Mouse (Mus musculus): Measurements from ENCODE around the gene Taok3. TPM values are rescaled to one million over a fixed set of nuclear protein-coding genes. Genes with fewer than 3 reads are reported as not detected.
A peak's percentile ranks its signal among the peaks of the same experiment; 100 is the strongest.
"Not testable (repeated sequence)": the region's sequence is repeated elsewhere in the genome, so short reads cannot be mapped to it uniquely, and the experiment has no call there.

The Taok3 gene
- total and polyA plus RNA-seq, 3 experiments: 3.1 to 7.8 (median 6.2) TPM

DNA sequence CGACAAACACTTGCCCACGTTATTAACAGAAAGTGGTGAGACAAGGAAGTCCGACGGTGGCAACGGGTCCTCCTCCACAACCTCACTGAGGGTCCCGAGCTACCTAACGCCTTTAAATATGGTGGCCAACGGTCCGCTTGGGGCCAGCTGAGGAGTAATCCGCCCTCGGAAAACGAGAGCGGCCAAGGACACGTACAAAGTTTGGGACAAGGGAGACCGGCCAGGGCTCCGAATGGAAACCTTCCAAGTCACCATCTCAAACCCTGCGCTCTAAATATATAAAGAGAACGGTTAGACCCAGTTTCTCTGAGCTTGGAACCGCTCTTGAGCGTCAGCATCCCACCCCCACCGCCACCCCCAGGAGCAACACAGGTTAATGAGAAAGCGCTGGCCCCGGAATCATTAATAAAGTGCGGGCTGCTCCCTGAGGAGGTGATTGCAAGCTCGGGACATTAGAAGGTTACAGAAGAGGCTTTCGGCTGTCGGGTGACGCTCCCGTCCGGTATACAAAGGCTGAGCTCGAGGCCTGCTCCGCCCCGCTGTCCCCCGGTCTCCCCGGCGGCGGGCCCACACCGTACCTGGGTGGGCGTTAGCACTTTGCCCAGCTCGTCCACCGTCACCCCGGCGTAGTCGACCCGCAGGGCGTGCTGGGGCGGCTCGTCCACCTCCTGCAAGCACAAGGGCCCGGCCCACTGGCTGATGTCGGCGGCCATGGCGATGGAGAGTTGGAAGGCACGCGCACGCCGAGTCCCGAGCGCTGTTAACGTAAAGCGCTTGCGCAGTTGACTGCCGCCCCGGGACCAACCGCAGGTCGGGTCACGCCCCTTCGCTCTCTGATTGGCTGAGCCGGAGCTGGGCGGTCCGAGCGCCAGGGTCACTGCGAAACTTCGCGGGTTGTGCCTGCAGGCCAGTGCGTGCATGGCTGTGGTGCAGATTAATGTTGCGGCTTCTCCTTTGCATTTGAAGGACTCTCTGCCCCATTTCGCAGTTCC is 167.2 kb downstream of the Taok3 start, which contains the start of gene Pebp1:
Gene Pebp1, minus strand, starts transcription at position 795 of the 992 bp plus-strand sequence.
- under 1% methylated on average over 76 of the region's 77 CpGs for WGBS
- H3K36me3 ChIP-seq (ENCODE audit: control insufficient read depth, insufficient read depth, low read length): no peaks in the 10 kb centered on the region
- H3K4me1 ChIP-seq (ENCODE audit: control insufficient read depth, insufficient read depth, low read length): peaks cover 4% of the 10 kb centered on the region; the same call in 1 of the 2 replicates
- TF ChIP-seq CTCF (IDR thresholded peaks at IDR 0.05) (peak; percentile 51), EP300 (IDR thresholded peaks at IDR 0.05; ENCODE audit: insufficient read depth, low read depth, low read length) (no peak), POLR2A (IDR thresholded peaks at IDR 0.05; ENCODE audit: insufficient read depth, low read depth, low read length) (peak; percentile 39; the same call in 1 of the 2 replicates)
- peak within 1 kb of the TSS; percentile 71 for H3K27ac ChIP-seq
- intact Hi-C loops (cut with DNase I): loop anchor here (5.0 kb wide), 1 partner anchor 170 kb away; the partner anchor contains the start of gene Suds3
- no peaks in the 10 kb centered on the region for H3K27me3 ChIP-seq (ENCODE audit: control insufficient read depth, insufficient read depth, low read length)
- H3K9ac ChIP-seq (ENCODE audit: low read depth, low read length): peak within 1 kb of the TSS; percentile 48
- DNase-seq: peak; percentile 97
- H3K79me2 ChIP-seq (replicated peaks; ENCODE audit: control insufficient read depth, insufficient read depth, low read length): no peaks in the 10 kb centered on the region
- H3K4me3 ChIP-seq: peak within 1 kb of the TSS; percentile 76

DNA sequence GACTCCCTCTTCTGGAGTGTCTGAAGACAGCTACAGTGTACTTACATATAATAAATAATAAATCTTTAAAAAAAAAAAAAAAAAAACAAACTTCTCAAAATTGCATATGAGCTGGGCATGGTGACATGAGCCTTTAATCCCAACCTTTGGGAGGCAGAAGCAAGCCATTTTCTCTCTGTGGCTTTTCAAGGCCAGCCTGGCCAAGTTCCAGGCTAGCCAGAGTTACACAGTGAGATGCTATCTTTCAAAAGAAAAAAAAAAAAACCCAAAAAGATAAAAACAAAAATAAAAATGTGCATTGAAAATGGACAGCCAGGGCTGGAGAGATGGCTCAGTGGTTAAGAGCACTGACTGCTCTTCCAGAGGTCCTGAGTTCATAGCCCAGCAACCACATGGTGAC is 169.7 kb downstream of the Taok3 start:
- H3K9ac ChIP-seq (ENCODE audit: low read depth, low read length): no peak overlapping the region
- no peaks in the 10 kb centered on the region for H3K79me2 ChIP-seq (replicated peaks; ENCODE audit: control insufficient read depth, insufficient read depth, low read length)
- no peak overlapping the region for H3K27ac ChIP-seq
- H3K4me1 ChIP-seq (ENCODE audit: control insufficient read depth, insufficient read depth, low read length): peaks cover 4% of the 10 kb centered on the region; the same call in 1 of the 2 replicates
- no peak overlapping the region for H3K4me3 ChIP-seq
- no peak for TF ChIP-seq POLR2A (IDR thresholded peaks at IDR 0.05; ENCODE audit: insufficient read depth, low read depth, low read length)
- no peak for TF ChIP-seq EP300 (IDR thresholded peaks at IDR 0.05; ENCODE audit: insufficient read depth, low read depth, low read length)
- no peak for TF ChIP-seq CTCF (IDR thresholded peaks at IDR 0.05)
- DNase-seq: no peak
- no peaks in the 10 kb centered on the region for H3K27me3 ChIP-seq (ENCODE audit: control insufficient read depth, insufficient read depth, low read length)
- H3K36me3 ChIP-seq (ENCODE audit: control insufficient read depth, insufficient read depth, low read length): no peaks in the 10 kb centered on the region
- intact Hi-C loops (cut with DNase I): loop anchor here (5.0 kb wide), 1 partner anchor 172 kb away; the partner anchor contains the start of gene Suds3

DNA sequence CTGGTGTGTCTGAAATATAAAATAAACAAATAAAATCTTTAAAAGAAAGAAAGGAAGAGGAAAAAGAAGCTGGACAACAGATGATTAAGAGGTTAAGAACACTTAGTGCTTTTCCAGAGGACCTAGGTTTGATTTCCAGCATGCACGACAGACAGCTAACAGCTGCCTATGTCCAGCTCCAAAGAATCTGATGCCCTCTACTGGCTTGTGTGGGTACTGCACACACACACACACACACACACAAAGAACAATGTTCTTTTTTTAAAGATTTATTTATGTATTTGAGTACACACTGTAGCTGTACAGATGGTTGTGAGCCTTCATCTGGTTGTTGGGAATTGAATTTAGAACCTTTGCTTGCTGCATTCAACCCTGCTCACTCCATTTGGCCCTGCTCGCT is 170.2 kb downstream of the Taok3 start:
- Histone ChIP-seq H3K27me3 (ENCODE audit: control insufficient read depth, insufficient read depth, low read length) (no peaks in the 10 kb centered on the region), H3K4me3 (no peak overlapping the region), H3K4me1 (ENCODE audit: control insufficient read depth, insufficient read depth, low read length) (peaks cover 4% of the 10 kb centered on the region; the same call in 1 of the 2 replicates), H3K9ac (ENCODE audit: low read depth, low read length) (no peak overlapping the region), H3K79me2 (replicated peaks; ENCODE audit: control insufficient read depth, insufficient read depth, low read length) (no peaks in the 10 kb centered on the region), H3K27ac (no peak overlapping the region), H3K36me3 (ENCODE audit: control insufficient read depth, insufficient read depth, low read length) (no peaks in the 10 kb centered on the region)
- intact Hi-C loops (cut with DNase I): no loop called here
- no peak for TF ChIP-seq EP300 (IDR thresholded peaks at IDR 0.05; ENCODE audit: insufficient read depth, low read depth, low read length)
- peak; percentile 47 for TF ChIP-seq CTCF (IDR thresholded peaks at IDR 0.05)
- 93% methylated on average over 2 of the region's 2 CpGs for WGBS
- DNase-seq: no peak

DNA sequence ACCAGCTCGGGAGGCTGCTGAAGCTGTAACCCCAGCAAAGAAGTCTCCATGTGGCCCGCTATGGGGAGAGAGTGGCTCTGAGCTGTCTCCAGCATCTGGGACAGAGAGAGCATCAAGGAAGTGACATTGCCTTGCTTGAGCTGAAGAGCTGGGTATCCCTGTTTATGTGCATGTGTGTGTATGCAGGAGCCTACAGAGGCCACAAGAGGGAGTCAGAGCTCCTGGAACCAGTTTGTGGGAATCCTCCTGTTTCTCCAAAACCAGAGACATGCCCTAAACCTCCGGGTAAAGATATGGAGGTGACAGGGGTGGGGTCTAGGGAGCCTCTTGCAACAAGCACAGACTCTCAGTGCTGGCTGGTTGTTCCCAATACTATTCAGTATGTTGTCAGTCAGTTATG is 171.4 kb downstream of the Taok3 start:
- 79% methylated on average over 3 of the region's 3 CpGs for WGBS
- no peak overlapping the region for H3K27ac ChIP-seq
- H3K9ac ChIP-seq (ENCODE audit: low read depth, low read length): no peak overlapping the region
- no peaks in the 10 kb centered on the region for H3K36me3 ChIP-seq (ENCODE audit: control insufficient read depth, insufficient read depth, low read length)
- H3K4me3 ChIP-seq: no peak overlapping the region
- no peak for DNase-seq
- no peaks in the 10 kb centered on the region for H3K27me3 ChIP-seq (ENCODE audit: control insufficient read depth, insufficient read depth, low read length)
- H3K4me1 ChIP-seq (ENCODE audit: control insufficient read depth, insufficient read depth, low read length): peaks cover 4% of the 10 kb centered on the region; the same call in 1 of the 2 replicates
- intact Hi-C loops (cut with DNase I): no loop called here
- H3K79me2 ChIP-seq (replicated peaks; ENCODE audit: control insufficient read depth, insufficient read depth, low read length): no peaks in the 10 kb centered on the region
- TF ChIP-seq EP300 (IDR thresholded peaks at IDR 0.05; ENCODE audit: insufficient read depth, low read depth, low read length) (no peak), CTCF (IDR thresholded peaks at IDR 0.05) (no peak), POLR2A (IDR thresholded peaks at IDR 0.05; ENCODE audit: insufficient read depth, low read depth, low read length) (no peak)

DNA sequence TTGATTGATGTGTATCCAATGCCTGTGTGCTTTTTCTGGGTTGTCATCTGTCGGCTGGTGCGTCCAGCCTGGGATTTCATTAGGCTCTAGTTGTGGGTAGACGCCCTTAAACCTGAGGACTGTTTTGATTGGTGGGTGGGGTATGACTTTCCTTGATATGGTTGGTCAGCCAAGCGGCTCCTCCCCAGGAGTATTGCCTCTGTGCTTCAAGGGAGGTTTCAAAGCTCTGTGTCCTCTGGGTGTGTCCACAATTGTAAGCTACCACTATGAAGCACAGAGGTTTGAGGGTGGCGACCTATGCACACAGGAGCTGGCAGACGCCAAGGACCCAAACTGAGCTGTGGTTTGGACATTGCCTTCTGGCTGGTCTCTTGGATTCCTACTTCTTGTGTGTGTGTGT is 172.6 kb downstream of the Taok3 start:
- TF ChIP-seq EP300 (IDR thresholded peaks at IDR 0.05; ENCODE audit: insufficient read depth, low read depth, low read length) (no peak), CTCF (IDR thresholded peaks at IDR 0.05) (no peak), POLR2A (IDR thresholded peaks at IDR 0.05; ENCODE audit: insufficient read depth, low read depth, low read length) (no peak)
- Histone ChIP-seq H3K27me3 (ENCODE audit: control insufficient read depth, insufficient read depth, low read length) (no peaks in the 10 kb centered on the region), H3K4me1 (ENCODE audit: control insufficient read depth, insufficient read depth, low read length) (peaks cover 3% of the 10 kb centered on the region; the same call in 1 of the 2 replicates), H3K9ac (ENCODE audit: low read depth, low read length) (no peak overlapping the region), H3K4me3 (no peak overlapping the region), H3K79me2 (replicated peaks; ENCODE audit: control insufficient read depth, insufficient read depth, low read length) (no peaks in the 10 kb centered on the region), H3K36me3 (ENCODE audit: control insufficient read depth, insufficient read depth, low read length) (no peaks in the 10 kb centered on the region), H3K27ac (no peak overlapping the region)
- no peak for DNase-seq
- WGBS: 70% methylated on average over 6 of the region's 6 CpGs
- intact Hi-C loops (cut with DNase I): no loop called here

DNA sequence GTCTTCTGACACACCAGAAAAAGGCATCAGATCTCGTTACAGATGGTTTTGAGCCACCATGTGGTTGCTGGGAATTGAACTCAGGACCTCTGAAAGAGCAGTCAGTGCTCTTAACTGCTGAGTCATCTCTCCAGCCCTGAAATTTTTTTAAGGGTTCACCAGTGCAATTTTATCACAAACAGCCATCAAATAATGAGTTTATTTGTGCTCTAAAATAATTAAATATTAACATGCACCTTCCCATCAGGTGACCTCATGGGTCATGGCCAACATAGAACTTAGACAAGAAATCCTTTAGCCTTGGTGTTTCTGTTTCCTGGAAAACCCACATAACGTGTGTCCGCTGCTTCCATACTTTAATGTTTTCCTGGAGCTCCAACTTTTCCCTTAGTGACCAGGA is 173.8 kb downstream of the Taok3 start:
- H3K4me3 ChIP-seq; H3K27me3 ChIP-seq (ENCODE audit: control insufficient read depth, insufficient read depth, low read length); H3K4me1 ChIP-seq (ENCODE audit: control insufficient read depth, insufficient read depth, low read length); intact Hi-C loops (cut with DNase I); H3K27ac ChIP-seq; H3K36me3 ChIP-seq (ENCODE audit: control insufficient read depth, insufficient read depth, low read length); DNase-seq; H3K9ac ChIP-seq (ENCODE audit: low read depth, low read length); H3K79me2 ChIP-seq (replicated peaks; ENCODE audit: control insufficient read depth, insufficient read depth, low read length): not testable (repeated sequence)
- WGBS: 77% methylated on average over 3 of the region's 3 CpGs
